Mouse (Mus musculus): ENCODE data around the gene Cald1. TPM values are rescaled to one million over a fixed set of nuclear protein-coding genes. Genes with fewer than 3 reads are reported as not detected.
A peak's percentile ranks its signal among the peaks of the same experiment; 100 is the strongest.

The Cald1 gene
- total RNA-seq, 2 experiments from 2014 or later, result 23.9 to 39.9 TPM

DNA sequence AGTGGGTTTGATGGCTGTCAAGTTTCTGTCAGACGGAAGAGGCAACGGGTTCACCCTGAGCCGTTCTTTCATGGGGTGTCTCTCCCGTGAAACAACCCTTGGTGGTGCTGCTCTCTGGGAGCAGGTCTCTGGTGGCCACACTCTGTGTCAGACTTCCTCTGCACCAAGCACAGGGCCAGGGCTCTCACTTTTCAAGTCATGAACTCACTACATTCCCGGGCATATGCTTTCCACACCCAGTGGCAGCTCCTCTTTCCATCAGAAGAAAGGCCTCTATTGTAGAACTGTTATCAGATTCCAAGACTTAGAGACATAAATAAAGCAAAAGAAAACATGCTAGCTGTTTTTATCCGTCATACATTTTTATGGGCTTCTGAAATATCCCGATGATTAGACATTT is 93.1 kb downstream of the Cald1 start:
- peak overlapping the region; percentile 46; the same call in 1 of the 2 replicates for H3K27ac ChIP-seq
- DNase-seq, result no peak
- TF ChIP-seq CTCF (IDR thresholded peaks at IDR 0.05), result no peak
- H3K4me3 ChIP-seq, result no peak overlapping the region
- intact Hi-C loops (cut with DNase I), result no loop called here

DNA sequence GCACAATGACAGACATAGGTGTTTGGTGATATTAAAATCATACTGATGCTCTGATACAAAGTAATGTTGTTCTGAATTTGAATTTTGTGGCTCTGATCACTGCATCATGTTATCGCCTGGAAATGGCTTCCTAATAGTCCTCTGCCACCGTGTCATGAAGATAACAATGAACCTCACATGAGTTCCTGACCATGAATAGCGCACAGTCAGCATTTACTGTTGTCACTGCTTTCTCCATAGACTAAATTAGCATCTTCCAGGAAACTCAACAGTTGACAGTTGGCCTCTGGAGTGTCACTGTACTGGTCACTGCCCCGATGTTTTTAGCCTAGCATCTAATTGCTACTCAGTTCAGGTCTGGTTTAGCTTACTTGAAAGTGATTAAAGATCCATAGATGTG is 95.8 kb downstream of the Cald1 start:
- intact Hi-C loops (cut with DNase I), result no loop called here
- DNase-seq, result no peak
- Histone ChIP-seq H3K4me3 (no peak overlapping the region), H3K27ac (no peak overlapping the region)
- no peak for TF ChIP-seq CTCF (IDR thresholded peaks at IDR 0.05)

DNA sequence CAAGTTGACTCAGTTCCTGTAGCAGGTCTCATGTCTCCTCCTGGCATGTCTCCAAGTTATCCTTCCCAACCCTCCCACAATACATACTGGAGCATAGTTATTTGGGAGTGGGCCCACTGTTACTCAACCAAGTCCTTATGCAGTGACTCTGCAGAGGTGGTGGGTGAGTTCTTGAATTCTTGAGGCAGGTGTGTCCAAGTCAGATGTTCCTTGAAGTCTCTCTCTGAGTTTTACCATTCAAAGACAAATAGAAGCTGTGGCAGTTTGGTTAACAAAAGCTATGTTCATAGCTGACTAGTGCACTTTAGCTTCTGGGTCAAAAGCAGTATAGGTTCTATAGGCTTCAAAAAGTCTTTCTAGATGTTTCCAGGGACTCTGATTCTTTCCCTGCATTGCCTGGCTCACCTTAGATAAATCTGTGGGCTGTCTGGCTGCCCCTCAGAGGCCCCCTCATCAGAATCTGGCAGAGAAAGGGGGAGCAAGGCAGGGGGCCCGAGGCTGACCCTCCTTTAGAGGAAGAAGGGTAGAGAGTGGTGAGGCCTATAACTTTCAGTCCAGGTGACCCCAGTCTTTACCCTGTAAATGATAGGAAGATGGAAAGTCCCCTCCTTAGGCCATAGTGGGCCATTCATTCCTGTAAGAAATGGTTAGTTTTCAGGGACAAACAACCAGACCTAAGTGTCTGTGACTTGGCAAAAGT is 105.3 kb downstream of the Cald1 start:
- intact Hi-C loops (cut with DNase I), result no loop called here
- no peak for DNase-seq
- Histone ChIP-seq H3K4me3 (no peak overlapping the region), H3K27ac (no peak overlapping the region)
- TF ChIP-seq CTCF (IDR thresholded peaks at IDR 0.05), result no peak

DNA sequence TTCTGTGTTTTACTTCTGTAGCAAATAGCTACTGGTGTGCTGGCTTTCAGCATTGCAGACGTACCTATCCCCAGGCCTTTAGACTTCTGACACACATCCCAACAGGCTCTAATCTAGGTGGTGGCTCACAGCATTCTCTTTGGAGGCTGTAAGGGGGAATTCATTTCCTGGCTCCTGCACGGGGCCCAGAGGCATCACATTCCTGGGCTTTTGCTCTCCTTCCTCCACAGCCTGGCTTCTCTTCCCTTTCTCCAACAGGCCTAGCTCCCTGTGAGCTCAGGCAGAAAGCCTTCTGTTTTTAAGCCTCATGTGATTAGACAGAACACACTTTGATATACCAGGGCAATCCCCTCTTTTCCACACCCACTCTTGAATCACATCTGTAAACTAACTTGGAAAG is 109.2 kb downstream of the Cald1 start:
- Histone ChIP-seq H3K4me3 (no peak overlapping the region), H3K27ac (peak overlapping the region; percentile 4; the same call in 1 of the 2 replicates)
- no peak for TF ChIP-seq CTCF (IDR thresholded peaks at IDR 0.05)
- intact Hi-C loops (cut with DNase I), result loop anchor here (5.0 kb wide), 1 partner anchor 100 kb away; no protein-coding TSS in a partner anchor
- no peak for DNase-seq

DNA sequence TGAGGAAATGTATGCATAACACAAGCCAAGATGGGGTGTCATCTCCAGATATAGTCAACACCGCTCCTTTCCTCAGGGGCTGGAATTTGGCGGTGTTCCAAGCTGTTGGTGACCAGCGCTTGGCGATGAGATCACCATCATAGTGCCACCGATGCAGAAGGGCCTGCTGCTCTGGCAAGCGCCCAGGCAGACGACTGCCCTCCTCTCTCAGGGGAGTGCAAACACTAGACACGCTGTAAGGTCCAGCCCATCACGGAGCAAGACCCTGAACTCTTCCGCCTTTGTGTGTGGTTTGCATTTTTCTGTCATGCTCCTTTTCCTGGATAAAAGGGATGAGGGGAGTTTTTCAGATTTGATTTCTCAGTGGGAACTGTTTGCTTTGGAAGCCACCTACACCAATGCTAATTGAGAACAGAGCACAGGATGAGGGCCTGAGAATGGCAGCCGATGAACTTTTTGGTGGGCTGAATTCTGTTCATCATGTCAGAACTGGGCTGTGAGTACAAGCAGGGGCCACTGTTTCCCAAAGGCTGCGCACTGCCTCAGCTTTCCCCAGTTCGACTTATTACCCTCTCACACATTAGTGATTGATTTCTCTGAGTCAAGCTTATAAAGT is 110.5 kb downstream of the Cald1 start:
- intact Hi-C loops (cut with DNase I), result loop anchor here (5.0 kb wide), 1 partner anchor 101 kb away; no protein-coding TSS in a partner anchor
- Histone ChIP-seq H3K4me3 (peak overlapping the region; percentile 70), H3K27ac (peak overlapping the region; percentile 82)
- TF ChIP-seq CTCF (IDR thresholded peaks at IDR 0.05), result no peak
- DNase-seq, result peak; percentile 45

DNA sequence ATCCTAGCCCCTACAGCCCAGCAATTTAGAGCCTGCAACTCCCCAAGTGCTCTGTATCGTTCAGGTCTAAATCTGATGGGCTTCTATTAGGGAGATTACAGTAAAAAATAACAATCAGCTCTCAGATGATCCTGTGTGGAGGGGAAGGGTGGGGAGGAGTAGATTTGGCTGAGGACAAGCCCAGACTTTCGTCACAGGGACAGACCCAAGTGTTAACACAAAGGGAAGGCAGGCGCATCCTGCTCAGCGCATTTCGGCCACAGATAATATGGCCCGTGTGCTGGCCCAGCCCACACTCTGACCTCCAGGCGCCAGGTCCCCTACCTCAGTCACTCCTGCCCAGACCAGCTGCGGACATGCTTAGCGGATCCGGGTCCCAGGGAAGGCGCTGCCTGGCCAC is 111.0 kb downstream of the Cald1 start:
- intact Hi-C loops (cut with DNase I), result loop anchor here (5.0 kb wide), 1 partner anchor 102 kb away; no protein-coding TSS in a partner anchor
- Histone ChIP-seq H3K4me3 (peak overlapping the region; percentile 70), H3K27ac (peak overlapping the region; percentile 82)
- TF ChIP-seq CTCF (IDR thresholded peaks at IDR 0.05), result no peak
- peak; percentile 69 for DNase-seq

DNA sequence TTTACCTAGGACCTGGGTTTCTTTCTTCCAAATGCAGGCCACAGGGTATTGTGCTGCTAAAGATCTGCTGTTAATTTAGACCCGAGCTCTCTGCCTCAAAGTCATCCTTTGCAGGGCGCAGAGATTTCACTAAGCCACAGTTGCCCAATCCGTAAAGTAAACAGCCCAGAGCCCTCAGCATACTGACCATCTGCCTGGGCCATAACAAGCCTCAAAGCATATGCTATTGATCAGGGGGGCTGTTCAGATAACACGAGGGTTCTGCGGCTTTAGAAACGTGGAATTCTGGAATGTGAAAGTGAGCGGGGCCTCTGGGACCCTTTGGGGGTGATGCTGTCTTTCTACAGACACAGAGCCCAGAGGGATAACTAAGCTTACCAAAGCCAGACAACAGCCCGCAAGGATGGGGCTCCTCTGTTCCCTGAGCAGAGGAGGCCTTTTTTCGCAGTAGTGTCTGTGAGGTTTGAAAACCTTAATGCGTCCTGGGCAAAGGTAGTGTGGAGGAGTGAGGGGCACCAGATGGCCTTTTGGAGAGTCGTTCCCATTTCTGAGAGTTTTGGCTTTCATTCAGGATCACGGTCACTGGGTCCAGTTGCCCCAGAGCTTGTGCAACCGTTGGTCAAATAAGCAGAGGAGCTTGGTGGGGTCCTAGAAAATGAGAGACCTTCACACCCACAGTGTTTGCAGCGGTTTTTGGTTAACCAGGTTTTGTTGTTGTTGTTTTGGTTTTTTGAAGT is 111.8 kb downstream of the Cald1 start:
- DNase-seq, result no peak
- H3K27ac ChIP-seq, result peak overlapping the region; percentile 82
- TF ChIP-seq CTCF (IDR thresholded peaks at IDR 0.05), result no peak
- intact Hi-C loops (cut with DNase I), result loop anchor here (5.0 kb wide), 1 partner anchor 103 kb away; no protein-coding TSS in a partner anchor
- H3K4me3 ChIP-seq, result peak overlapping the region; percentile 70

DNA sequence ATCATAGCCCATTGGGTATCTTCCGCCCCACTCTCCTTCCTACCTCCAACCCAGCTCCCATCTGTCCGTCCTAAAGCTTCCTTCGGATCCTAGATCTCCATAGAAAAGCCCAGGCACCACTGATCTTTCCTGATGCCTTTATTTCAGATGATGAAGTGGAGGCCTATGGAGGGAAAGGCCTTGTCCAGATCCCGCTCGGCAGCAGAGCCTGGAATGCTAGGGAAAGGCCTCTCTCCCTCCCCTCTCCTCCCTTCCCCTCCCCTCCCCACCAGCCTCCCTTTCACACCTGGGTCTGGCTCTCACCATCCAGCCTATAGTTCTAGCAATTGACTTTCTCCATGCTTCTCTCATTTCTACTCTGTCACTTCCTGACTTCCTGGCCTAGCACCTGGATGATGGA is 112.5 kb downstream of the Cald1 start:
- no peak for TF ChIP-seq CTCF (IDR thresholded peaks at IDR 0.05)
- no peak for DNase-seq
- intact Hi-C loops (cut with DNase I), result no loop called here
- Histone ChIP-seq H3K4me3 (peak overlapping the region; percentile 70), H3K27ac (peak overlapping the region; percentile 82)

DNA sequence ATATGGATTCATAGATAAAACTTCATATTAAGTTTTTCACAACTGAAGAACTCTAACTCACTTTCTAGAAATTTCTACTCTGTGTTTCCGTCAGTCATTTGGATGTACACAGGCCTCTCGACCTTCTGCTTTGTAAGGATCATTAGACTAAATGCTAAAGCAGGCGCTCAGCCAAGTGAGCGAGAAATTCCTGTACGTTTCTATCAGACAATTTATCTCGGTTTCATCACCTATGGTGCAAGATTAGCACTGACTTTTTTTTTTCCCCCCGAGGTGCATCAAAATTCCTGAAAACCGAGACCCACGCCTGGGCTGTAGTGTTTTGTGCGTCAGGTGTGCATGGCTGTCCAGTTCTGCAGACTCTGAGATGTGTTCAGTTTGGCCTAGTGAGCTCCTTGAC is 113.3 kb downstream of the Cald1 start:
- no peak overlapping the region for H3K4me3 ChIP-seq
- no peak for TF ChIP-seq CTCF (IDR thresholded peaks at IDR 0.05)
- DNase-seq, result no peak
- H3K27ac ChIP-seq, result no peak overlapping the region
- intact Hi-C loops (cut with DNase I), result no loop called here

DNA sequence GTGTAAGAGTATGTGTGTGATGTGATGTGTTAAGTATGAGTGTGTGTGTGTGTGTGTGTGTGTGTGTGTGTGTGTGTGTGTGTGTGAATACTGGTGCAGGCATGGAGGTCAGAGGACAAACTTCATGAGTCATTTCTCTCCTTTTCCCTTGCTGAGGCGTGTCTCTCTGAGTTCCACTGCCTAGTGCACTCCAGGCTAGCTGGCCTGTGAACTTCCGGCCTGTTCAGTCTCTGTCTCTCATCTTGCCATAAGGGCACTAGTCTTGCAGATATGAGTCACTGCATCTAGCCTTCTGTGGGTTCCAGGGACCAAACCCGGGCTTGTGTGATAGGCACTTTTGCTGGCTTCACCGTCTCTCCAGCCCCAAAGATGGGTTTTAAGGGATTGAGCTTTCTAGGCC is 114.9 kb downstream of the Cald1 start:
- Histone ChIP-seq H3K27ac (peak overlapping the region; percentile 29; the same call in 1 of the 2 replicates), H3K4me3 (no peak overlapping the region)
- no peak for DNase-seq
- TF ChIP-seq CTCF (IDR thresholded peaks at IDR 0.05), result no peak
- intact Hi-C loops (cut with DNase I), result no loop called here

DNA sequence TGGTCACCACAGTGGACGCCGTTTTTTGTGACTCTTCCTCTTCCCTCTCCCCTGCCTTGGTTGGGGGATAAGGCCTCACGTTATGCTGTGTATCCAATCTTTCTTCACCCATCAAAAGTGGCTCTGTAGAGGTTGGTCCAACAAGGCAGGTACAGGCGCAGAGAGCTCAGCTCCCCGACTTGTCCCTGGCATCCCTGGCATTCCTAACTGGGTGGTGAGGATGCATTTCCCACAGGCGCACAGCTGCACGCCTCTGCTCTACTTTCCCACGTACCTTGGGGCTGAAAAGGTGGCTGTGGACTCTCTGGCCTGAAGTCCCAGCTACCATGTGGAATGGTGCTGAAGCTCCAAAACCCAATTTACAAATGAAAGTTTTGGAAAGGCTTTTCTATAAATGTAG is 115.5 kb downstream of the Cald1 start:
- Histone ChIP-seq H3K4me3 (no peak overlapping the region), H3K27ac (peak overlapping the region; percentile 24; the same call in 1 of the 2 replicates)
- no peak for TF ChIP-seq CTCF (IDR thresholded peaks at IDR 0.05)
- DNase-seq, result no peak
- intact Hi-C loops (cut with DNase I), result no loop called here

DNA sequence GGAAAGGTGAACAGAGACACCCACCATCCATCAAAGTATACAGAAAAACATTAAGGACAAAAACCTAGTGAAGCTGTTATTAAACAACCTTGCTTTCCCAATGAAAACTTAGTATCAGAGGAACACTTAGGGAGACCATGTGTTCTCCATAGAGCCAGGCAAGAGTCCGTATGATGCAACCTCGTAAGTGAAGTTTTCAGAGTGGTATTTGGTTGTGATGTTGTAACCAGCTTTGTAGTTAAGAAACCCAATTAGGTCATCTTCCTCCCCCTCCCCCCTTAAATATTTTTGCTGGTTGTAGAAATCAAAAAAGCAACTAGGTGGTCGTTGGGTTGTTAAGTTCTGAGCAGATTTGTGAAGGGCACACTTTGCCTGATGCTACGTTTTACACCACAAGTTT is 116.3 kb downstream of the Cald1 start:
- no peak for DNase-seq
- no peak overlapping the region for H3K4me3 ChIP-seq
- no peak for TF ChIP-seq CTCF (IDR thresholded peaks at IDR 0.05)
- no peak overlapping the region for H3K27ac ChIP-seq
- intact Hi-C loops (cut with DNase I), result no loop called here
